Mouse (Mus musculus): ENCODE data around the gene G0s2. TPM values are rescaled to one million over a fixed set of nuclear protein-coding genes. Genes with fewer than 3 reads are reported as not detected.
"Not testable (repeated sequence)": the region's sequence is repeated elsewhere in the genome, so short reads cannot be mapped to it uniquely, and the experiment has no call there.

The G0s2 gene
- total and polyA plus RNA-seq, 2 experiments from 2014 or later, result 5.0 to 5.7 TPM

- Histone ChIP-seq H3K4me1 (ENCODE audit: insufficient read depth) (no peaks in the 10 kb centered on the region), H3K4me2 (ENCODE audit: low read depth) (no peak overlapping the region), H3K9me3 (ENCODE audit: low read length) (no peaks in the 10 kb centered on the region), H3K4me3 (ENCODE audit: low read depth, low read length) (no peak overlapping the region), H3K27ac (ENCODE audit: low read depth, low read length) (no peak overlapping the region), H3K27me3 (ENCODE audit: insufficient read depth, low read length) (no peaks in the 10 kb centered on the region), H3K36me3 (ENCODE audit: insufficient read depth) (no peaks in the 10 kb centered on the region), H3K9ac (no peak overlapping the region)
- ATAC-seq (no peak), DNase-seq (no peak)
- TF ChIP-seq CTCF (IDR thresholded peaks at IDR 0.05; ENCODE audit: low read depth), result no peak
- 92% methylated on average over 3 of the region's 3 CpGs for WGBS
Observed at GRCm38 (mm10) chr1:193289076-193289475, 16.1 kb upstream of the G0s2 start.

DNA sequence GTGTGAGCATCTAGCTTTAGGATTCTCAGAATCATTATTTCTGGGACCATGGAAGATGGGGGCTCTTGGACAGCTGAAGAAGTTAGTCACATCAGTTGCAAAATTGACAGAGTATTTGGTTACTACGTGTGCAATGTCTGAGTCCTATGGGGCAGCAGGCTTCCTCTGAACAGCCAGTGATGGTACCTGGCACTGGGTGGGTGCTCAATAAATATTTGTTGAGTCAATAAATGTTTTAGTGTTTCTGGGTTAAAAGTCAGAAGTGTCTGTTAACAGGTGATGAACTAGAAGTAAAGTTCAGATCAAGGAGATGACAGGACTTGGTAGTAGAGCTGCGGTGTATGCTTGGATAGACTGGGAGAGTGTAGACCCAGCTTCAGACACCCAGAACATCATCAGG, 14.6 kb upstream of the G0s2 start:
- WGBS, result 92% methylated on average over 2 of the region's 2 CpGs
- no peak for DNase-seq
- Histone ChIP-seq H3K4me2 (ENCODE audit: low read depth) (no peak overlapping the region), H3K9ac (no peak overlapping the region), H3K9me3 (ENCODE audit: low read length) (no peaks in the 10 kb centered on the region), H3K4me1 (ENCODE audit: insufficient read depth) (no peaks in the 10 kb centered on the region), H3K4me3 (ENCODE audit: low read depth, low read length) (no peak overlapping the region), H3K27ac (ENCODE audit: low read depth, low read length) (no peak overlapping the region), H3K27me3 (ENCODE audit: insufficient read depth, low read length) (no peaks in the 10 kb centered on the region), H3K36me3 (ENCODE audit: insufficient read depth) (no peaks in the 10 kb centered on the region)
- no peak for ATAC-seq
- TF ChIP-seq CTCF (IDR thresholded peaks at IDR 0.05; ENCODE audit: low read depth), result no peak

GRCm38 (mm10) chr1:193285766-193286325, 12.8 kb upstream of the G0s2 start:
- ATAC-seq; DNase-seq; H3K27ac ChIP-seq (ENCODE audit: low read depth, low read length); H3K4me2 ChIP-seq (ENCODE audit: low read depth); H3K9me3 ChIP-seq (ENCODE audit: low read length); H3K27me3 ChIP-seq (ENCODE audit: insufficient read depth, low read length); H3K4me1 ChIP-seq (ENCODE audit: insufficient read depth); H3K9ac ChIP-seq; H3K4me3 ChIP-seq (ENCODE audit: low read depth, low read length); H3K36me3 ChIP-seq (ENCODE audit: insufficient read depth): not testable (repeated sequence)
- 99% methylated on average over 3 of the region's 3 CpGs for WGBS

- WGBS, result 75% methylated on average over 7 of the region's 7 CpGs
- no peak overlapping the region for H3K4me2 ChIP-seq (ENCODE audit: low read depth)
- TF ChIP-seq CTCF (IDR thresholded peaks at IDR 0.05; ENCODE audit: low read depth), result no peak
- H3K27me3 ChIP-seq (ENCODE audit: insufficient read depth, low read length), result no peaks in the 10 kb centered on the region
- H3K27ac ChIP-seq (ENCODE audit: low read depth, low read length), result no peak overlapping the region
- ATAC-seq (no peak), DNase-seq (no peak)
- H3K4me1 ChIP-seq (ENCODE audit: insufficient read depth), result no peaks in the 10 kb centered on the region
- no peak overlapping the region for H3K9ac ChIP-seq
- H3K36me3 ChIP-seq (ENCODE audit: insufficient read depth), result no peaks in the 10 kb centered on the region
- no peak overlapping the region for H3K4me3 ChIP-seq (ENCODE audit: low read depth, low read length)
- H3K9me3 ChIP-seq (ENCODE audit: low read length), result no peaks in the 10 kb centered on the region
Observed at GRCm38 (mm10) chr1:193284228-193284779, 11.3 kb upstream of the G0s2 start.

- no peaks in the 10 kb centered on the region for H3K4me1 ChIP-seq (ENCODE audit: insufficient read depth)
- H3K36me3 ChIP-seq (ENCODE audit: insufficient read depth), result no peaks in the 10 kb centered on the region
- no peak overlapping the region for H3K4me3 ChIP-seq (ENCODE audit: low read depth, low read length)
- no peak for TF ChIP-seq CTCF (IDR thresholded peaks at IDR 0.05; ENCODE audit: low read depth)
- H3K9me3 ChIP-seq (ENCODE audit: low read length), result no peaks in the 10 kb centered on the region
- WGBS, result 98% methylated on average over 2 of the region's 2 CpGs
- H3K9ac ChIP-seq, result no peak overlapping the region
- H3K27me3 ChIP-seq (ENCODE audit: insufficient read depth, low read length), result no peaks in the 10 kb centered on the region
- no peak for DNase-seq
- no peak overlapping the region for H3K4me2 ChIP-seq (ENCODE audit: low read depth)
- no peak for ATAC-seq
- H3K27ac ChIP-seq (ENCODE audit: low read depth, low read length), result no peak overlapping the region
Observed at GRCm38 (mm10) chr1:193281344-193281743, 8.3 kb upstream of the G0s2 start.

DNA sequence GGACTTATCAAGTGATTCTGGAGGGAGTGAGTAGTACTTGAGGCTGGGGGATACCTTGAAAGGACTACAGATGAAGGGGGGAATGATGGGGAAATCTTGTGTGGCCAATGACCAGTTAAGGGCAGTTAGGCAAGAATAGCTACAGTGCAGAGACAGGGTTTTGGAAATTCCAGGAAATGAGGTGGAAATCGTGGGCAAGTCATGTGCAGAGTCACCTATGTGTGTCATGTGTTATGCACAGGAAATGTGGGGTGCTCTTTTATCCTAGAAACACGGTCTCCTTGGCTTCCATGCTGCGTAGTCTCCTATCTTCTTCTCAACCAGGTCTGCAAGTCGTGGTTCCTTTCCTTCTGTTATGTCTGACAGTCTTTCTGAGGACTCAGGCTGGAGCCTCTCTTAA, 6.5 kb upstream of the G0s2 start:
- H3K9me3 ChIP-seq (ENCODE audit: low read length), result no peaks in the 10 kb centered on the region
- no peak overlapping the region for H3K4me2 ChIP-seq (ENCODE audit: low read depth)
- H3K9ac ChIP-seq, result no peak overlapping the region
- ATAC-seq (no peak), DNase-seq (no peak)
- no peak for TF ChIP-seq CTCF (IDR thresholded peaks at IDR 0.05; ENCODE audit: low read depth)
- no peak overlapping the region for H3K4me3 ChIP-seq (ENCODE audit: low read depth, low read length)
- H3K27ac ChIP-seq (ENCODE audit: low read depth, low read length), result no peak overlapping the region
- no peaks in the 10 kb centered on the region for H3K36me3 ChIP-seq (ENCODE audit: insufficient read depth)
- H3K27me3 ChIP-seq (ENCODE audit: insufficient read depth, low read length), result no peaks in the 10 kb centered on the region
- no peaks in the 10 kb centered on the region for H3K4me1 ChIP-seq (ENCODE audit: insufficient read depth)
- 88% methylated on average over 4 of the region's 4 CpGs for WGBS

DNA sequence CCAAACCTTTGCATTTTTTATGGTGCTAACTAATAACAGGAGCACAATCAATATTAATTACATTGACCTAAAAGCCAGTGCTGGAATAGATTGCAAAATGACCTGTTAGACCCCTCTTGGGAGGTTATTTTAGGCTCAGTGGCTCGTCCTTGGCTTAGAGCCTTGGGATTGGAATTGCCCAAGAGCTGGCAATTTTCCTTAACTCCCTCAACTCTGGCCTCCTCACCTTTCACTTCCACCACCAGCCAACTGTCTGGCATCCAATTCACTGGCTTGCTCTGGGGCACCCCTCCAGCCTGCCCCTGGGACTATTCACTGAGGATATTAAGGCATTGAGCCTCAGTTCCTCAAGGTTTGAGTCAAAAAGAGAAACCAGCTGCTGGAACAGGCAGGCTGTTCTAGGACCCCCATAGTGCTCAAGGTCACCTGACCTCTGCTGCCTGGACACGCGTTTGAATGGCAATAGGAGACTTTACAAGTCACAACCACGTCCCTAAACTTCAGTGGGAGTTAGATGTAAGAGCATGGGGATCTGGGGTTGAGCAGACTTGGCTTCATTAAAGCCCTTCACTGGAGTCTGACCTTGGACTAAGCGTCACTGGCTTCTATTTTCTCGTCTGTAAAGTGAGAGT, 5.5 kb upstream of the G0s2 start:
- Histone ChIP-seq H3K4me2 (ENCODE audit: low read depth) (no peak overlapping the region), H3K36me3 (ENCODE audit: insufficient read depth) (no peaks in the 10 kb centered on the region), H3K4me3 (ENCODE audit: low read depth, low read length) (no peak overlapping the region), H3K4me1 (ENCODE audit: insufficient read depth) (no peaks in the 10 kb centered on the region), H3K9ac (no peak overlapping the region), H3K9me3 (ENCODE audit: low read length) (no peaks in the 10 kb centered on the region), H3K27me3 (ENCODE audit: insufficient read depth, low read length) (no peaks in the 10 kb centered on the region), H3K27ac (ENCODE audit: low read depth, low read length) (no peak overlapping the region)
- no peak for ATAC-seq
- DNase-seq, result no peak
- 44% methylated on average over 6 of the region's 6 CpGs for WGBS
- no peak for TF ChIP-seq CTCF (IDR thresholded peaks at IDR 0.05; ENCODE audit: low read depth)

All from forebrain, postnatal 0 days (tissue).